Mouse (Mus musculus) liver, embryonic 11.5 days (tissue): ENCODE measurements around the gene Slc25a25. TPM values are rescaled to one million over a fixed set of nuclear protein-coding genes. Genes with fewer than 3 reads are reported as not detected.

Source experiments
- ATAC-seq: fragments of 200-750 bp; cut with Nextera tagmentation; replicated peaks from 2 replicates; pipeline ENCODE4 v1.8.0; 2017; ENCODE audit warnings: moderate number of reproducible peaks, mild to moderate bottlenecking, moderate TSS enrichment, moderate library complexity; ENCODE audit not compliant: low FRiP score
- DNase-seq: peaks from one replicate; pipeline ENCODE4 v3.0.0-alpha.2; 2017; ENCODE audit warnings: low spot score
- H3K27ac ChIP-seq: fragments of 300-500 bp; sonication (generic); 2 replicates; pipeline ENCODE4 v1.5.1; 2014; ENCODE audit warnings: mild to moderate bottlenecking, low read depth, low read length, control low read depth
- H3K27me3 ChIP-seq: fragments of 300-500 bp; sonication (generic); replicated peaks from 2 replicates; pipeline ENCODE4 v1.6.1; 2014; ENCODE audit warnings: low read length, mixed read lengths; ENCODE audit not compliant: control insufficient read depth, insufficient read depth
- H3K36me3 ChIP-seq: fragments of 300-500 bp; sonication (generic); 2 replicates; pipeline ENCODE4 v1.6.1; 2014; ENCODE audit warnings: mild to moderate bottlenecking, low read length, moderate library complexity, mixed read lengths; ENCODE audit not compliant: control insufficient read depth, insufficient read depth
- H3K4me1 ChIP-seq: fragments of 300-500 bp; sonication (generic); replicated peaks from 2 replicates; pipeline ENCODE4 v1.6.1; 2014; ENCODE audit warnings: low read length, mixed read lengths; ENCODE audit not compliant: control insufficient read depth, insufficient read depth
- H3K4me2 ChIP-seq: fragments of 300-500 bp; sonication (generic); 2 replicates; pipeline ENCODE4 v1.6.1; 2014; ENCODE audit warnings: mild to moderate bottlenecking, control low read depth, moderate library complexity
- H3K4me3 ChIP-seq: fragments of 300-500 bp; sonication (generic); 2 replicates; pipeline ENCODE4 v1.5.1; 2014; ENCODE audit warnings: low read depth, low read length, control low read depth
- H3K9ac ChIP-seq: fragments of 300-500 bp; sonication (generic); 2 replicates; pipeline ENCODE4 v1.6.1; 2014; ENCODE audit warnings: low read depth, low read length, control low read depth
- H3K9me3 ChIP-seq: fragments of 300-500 bp; sonication (generic); 2 replicates; pipeline ENCODE4 v1.6.1; 2016; ENCODE audit warnings: low read length, inconsistent platforms, mixed read lengths; ENCODE audit not compliant: control insufficient read depth
- WGBS: fragments of 180-500 bp; shearing (Covaris S2); extraction: QIAGEN DNeasy Blood & Tissue Kit; methylation state at CpG from one replicate; pipeline ENCODE4 v1.1.7; 2014; 5-methylcytosine and 5-hydroxymethylcytosine counted together
- polyA plus RNA-seq: library from polyadenylated mRNA; unstranded; fragments of >200 nt; fragmentation: Nextera tagmentation; extraction: Ambion mirVana; gene quantifications from 2 replicates; pipeline ENCODE4 v1.2.1, GENCODE M21; 2014

Slc25a25 gene
- polyA plus RNA-seq, 1 experiment from 2014 or later: 10.4 TPM

DNA sequence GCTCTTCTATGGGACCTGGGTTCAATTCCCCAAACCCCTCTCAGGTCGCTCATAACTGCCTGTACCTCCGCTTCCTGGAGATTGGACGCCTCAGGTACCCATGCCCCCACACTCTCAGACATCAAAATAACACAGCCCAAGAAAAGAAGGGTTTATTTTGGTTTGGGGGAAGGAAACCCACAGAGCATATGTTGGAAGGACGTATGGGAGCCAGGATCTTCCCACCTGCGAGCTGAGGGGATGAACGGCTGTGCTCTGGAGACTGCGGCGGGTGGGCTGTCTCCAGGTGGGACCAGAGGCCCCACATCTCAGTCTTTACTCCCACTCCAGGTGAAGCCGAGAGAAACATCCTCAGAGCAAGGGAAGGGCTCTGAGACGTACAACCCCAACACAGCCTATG, 74.3 kb downstream of the Slc25a25 start:
- Histone ChIP-seq H3K9ac (no peak overlapping the region), H3K4me3 (no peak overlapping the region), H3K27me3 (no peaks in the 10 kb centered on the region), H3K4me2 (no peak overlapping the region), H3K4me1 (peaks cover 5% of the 10 kb centered on the region), H3K27ac (no peak overlapping the region), H3K36me3 (peaks cover 41% of the 10 kb centered on the region), H3K9me3 (no peaks in the 10 kb centered on the region)
- no peak for DNase-seq
- WGBS: 92% methylated on average over 10 of the region's 10 CpGs
- ATAC-seq: no peak

GRCm38 (mm10) chr2:32375317-32375940, 75.8 kb downstream of the Slc25a25 start:
- WGBS: 86% methylated on average over 13 of the region's 13 CpGs
- Histone ChIP-seq H3K4me1 (no peaks in the 10 kb centered on the region), H3K36me3 (peaks cover 50% of the 10 kb centered on the region)

GRCm38 (mm10) chr2:32374191-32374590, 77.1 kb downstream of the Slc25a25 start:
- no peak overlapping the region for H3K27ac ChIP-seq
- no peak overlapping the region for H3K4me2 ChIP-seq
- no peak for DNase-seq
- H3K36me3 ChIP-seq: peaks cover 54% of the 10 kb centered on the region
- no peak for ATAC-seq
- no peaks in the 10 kb centered on the region for H3K4me1 ChIP-seq
- no peaks in the 10 kb centered on the region for H3K27me3 ChIP-seq
- no peaks in the 10 kb centered on the region for H3K9me3 ChIP-seq
- no peak overlapping the region for H3K9ac ChIP-seq
- H3K4me3 ChIP-seq: no peak overlapping the region
- 88% methylated on average over 10 of the region's 10 CpGs for WGBS

More at GRCm38 (mm10) chr2:32375317-32375940, 75.8 kb downstream of the Slc25a25 start:
- Histone ChIP-seq H3K4me3 (no peak overlapping the region), H3K27ac (no peak overlapping the region), H3K9me3 (no peaks in the 10 kb centered on the region), H3K9ac (no peak overlapping the region), H3K4me2 (no peak overlapping the region), H3K27me3 (no peaks in the 10 kb centered on the region)
- no peak for ATAC-seq
- DNase-seq: no peak

DNA sequence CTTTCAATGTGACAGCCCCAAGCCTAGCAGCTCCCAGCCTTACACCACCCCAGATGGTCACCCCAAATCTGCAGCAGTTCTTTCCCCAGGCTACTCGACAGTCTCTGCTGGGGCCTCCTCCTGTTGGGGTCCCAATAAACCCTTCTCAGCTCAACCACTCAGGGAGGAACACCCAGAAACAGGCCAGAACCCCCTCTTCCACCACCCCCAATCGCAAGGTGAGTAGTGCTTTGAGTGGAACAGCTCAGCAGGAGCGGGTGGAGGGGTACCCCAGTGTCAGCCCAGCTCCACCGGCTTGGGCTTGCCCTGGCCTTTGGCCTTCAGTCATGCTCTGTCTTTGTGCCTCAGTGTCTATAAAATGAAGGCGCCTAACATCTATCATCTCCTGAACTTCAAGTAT, 83.9 kb downstream of the Slc25a25 start:
- DNase-seq (no peak), ATAC-seq (no peak)
- WGBS: 92% methylated on average over 5 of the region's 5 CpGs
- Histone ChIP-seq H3K27me3 (no peaks in the 10 kb centered on the region), H3K9me3 (no peaks in the 10 kb centered on the region), H3K36me3 (peaks cover 27% of the 10 kb centered on the region; the same call in 1 of the 2 replicates), H3K9ac (no peak overlapping the region), H3K4me2 (no peak overlapping the region), H3K27ac (no peak overlapping the region), H3K4me1 (peaks cover 9% of the 10 kb centered on the region), H3K4me3 (no peak overlapping the region)

Other genes with a start within 250 kb of the Slc25a25 start
- gene Pomt1, start 214.9 kb downstream of the Slc25a25 start, polyA plus RNA-seq: 35.7 and 37.1 TPM in 2 replicates
- 57.3 and 59.5 TPM in 2 replicates for gene Uck1, start 191.3 kb downstream of the Slc25a25 start, polyA plus RNA-seq
- gene Golga2, start 164.1 kb downstream of the Slc25a25 start, polyA plus RNA-seq: 18.8 and 19.7 TPM in 2 replicates
- gene Swi5, start 163.4 kb downstream of the Slc25a25 start, polyA plus RNA-seq: 369 and 385 TPM in 2 replicates
- 45.5 and 45.8 TPM in 2 replicates for gene Ciz1, start 99.1 kb downstream of the Slc25a25 start, polyA plus RNA-seq
- gene Dnm1, start 98.1 kb downstream of the Slc25a25 start, polyA plus RNA-seq: 9.3 and 10.0 TPM in 2 replicates
- gene 1110008P14Rik, start 69.5 kb downstream of the Slc25a25 start, polyA plus RNA-seq: 36.2 and 39.7 TPM in 2 replicates
- gene Lcn2, start 63.2 kb downstream of the Slc25a25 start, polyA plus RNA-seq: 8.0 and 9.9 TPM in 2 replicates
- 23.0 and 23.6 TPM in 2 replicates for gene Ptges2, start 55.5 kb downstream of the Slc25a25 start, polyA plus RNA-seq
- 4.5 and 5.4 TPM in 2 replicates for gene Naif1, start 988 bp downstream of the Slc25a25 start, polyA plus RNA-seq
- gene Fam102a, start 83.9 kb upstream of the Slc25a25 start, polyA plus RNA-seq: 4.1 and 6.5 TPM in 2 replicates
- gene Dpm2, start 119.4 kb upstream of the Slc25a25 start, polyA plus RNA-seq: 100 and 109 TPM in 2 replicates
- gene Pip5kl1, start 123.4 kb upstream of the Slc25a25 start, polyA plus RNA-seq: 0.48 TPM in 1 of 2 replicates, not detected in the other
- gene 9430097D07Rik, start 124.2 kb upstream of the Slc25a25 start, polyA plus RNA-seq: not detected in 2 replicates
- 26.0 and 28.8 TPM in 2 replicates for gene St6galnac4, start 135.7 kb upstream of the Slc25a25 start, polyA plus RNA-seq
- gene St6galnac6, start 148.3 kb upstream of the Slc25a25 start, polyA plus RNA-seq: 9.6 and 10.6 TPM in 2 replicates
- gene Ak1, start 170.3 kb upstream of the Slc25a25 start, polyA plus RNA-seq: 6.7 and 8.3 TPM in 2 replicates
- 39.2 and 40.1 TPM in 2 replicates for gene Eng, start 195.2 kb upstream of the Slc25a25 start, polyA plus RNA-seq